Mouse (Mus musculus) T-helper 2 cell (primary cell): ENCODE measurements at regions not wholly inside any gene's neighbourhood (a gene's known extent, or its start where the extent isn't known, plus 50 kb on each side); places are given as distances from the start of the nearest gene placed in this dataset.

Experiments used
- in situ Hi-C: fragments of 300-600 bp; cut with MboI, MseI; formaldehyde crosslinking; loops from one replicate; pipeline ENCODE4 v1.15.1; 2025; ENCODE audit warnings: high pct_unique_total_duplicates

- in situ Hi-C loops: no loop called here
These were observed 456.6 kb downstream of the Cd109 start for GRCm38 (mm10) chr9:79071961-79072360.

GRCm38 (mm10) chr9:79109611-79110010 is 494.3 kb downstream of the Cd109 start:
- in situ Hi-C loops: no loop called here

GRCm38 (mm10) chr9:79111326-79111725 is 496.0 kb downstream of the Cd109 start:
- in situ Hi-C loops: no loop called here

GRCm38 (mm10) chr9:79140970-79141369 is 525.6 kb downstream of the Cd109 start:
- in situ Hi-C loops: no loop called here

GRCm38 (mm10) chr9:79146004-79146403 is 530.7 kb downstream of the Cd109 start:
- in situ Hi-C loops: no loop called here

- in situ Hi-C loops: no loop called here
These were observed 550.2 kb downstream of the Cd109 start for GRCm38 (mm10) chr9:79165596-79165995.

- in situ Hi-C loops: no loop called here
These were observed 545.6 kb downstream of the Col12a1 start for GRCm38 (mm10) chr9:79173036-79173435.

- in situ Hi-C loops: no loop called here
These were observed 538.7 kb downstream of the Col12a1 start for GRCm38 (mm10) chr9:79179954-79180353.

- in situ Hi-C loops: no loop called here
These were observed 523.2 kb downstream of the Col12a1 start for GRCm38 (mm10) chr9:79195420-79195819.

GRCm38 (mm10) chr9:79201755-79202154 is 516.9 kb downstream of the Col12a1 start:
- in situ Hi-C loops: no loop called here

GRCm38 (mm10) chr9:79213364-79213763 is 505.3 kb downstream of the Col12a1 start:
- in situ Hi-C loops: no loop called here

GRCm38 (mm10) chr9:79215986-79216385 is 502.6 kb downstream of the Col12a1 start:
- in situ Hi-C loops: no loop called here

GRCm38 (mm10) chr9:79216432-79216831 is 502.2 kb downstream of the Col12a1 start:
- in situ Hi-C loops: no loop called here

- in situ Hi-C loops: no loop called here
These were observed 485.6 kb downstream of the Col12a1 start for GRCm38 (mm10) chr9:79233081-79233480.

GRCm38 (mm10) chr9:79233751-79234150 is 484.9 kb downstream of the Col12a1 start:
- in situ Hi-C loops: no loop called here

- in situ Hi-C loops: no loop called here
These were observed 448.9 kb downstream of the Col12a1 start for GRCm38 (mm10) chr9:79269646-79270213.

GRCm38 (mm10) chr9:79270256-79270655 is 448.4 kb downstream of the Col12a1 start:
- in situ Hi-C loops: no loop called here

- in situ Hi-C loops: no loop called here
These were observed 430.8 kb downstream of the Col12a1 start for GRCm38 (mm10) chr9:79287849-79288248.

- in situ Hi-C loops: no loop called here
These were observed 423.3 kb downstream of the Col12a1 start for GRCm38 (mm10) chr9:79295306-79295705.

GRCm38 (mm10) chr9:79301580-79301979 is 417.1 kb downstream of the Col12a1 start:
- in situ Hi-C loops: no loop called here

- in situ Hi-C loops: no loop called here
These were observed 408.0 kb downstream of the Col12a1 start for GRCm38 (mm10) chr9:79310591-79310990.

GRCm38 (mm10) chr9:79317411-79317810 is 401.2 kb downstream of the Col12a1 start:
- in situ Hi-C loops: no loop called here

GRCm38 (mm10) chr9:79346371-79347096 is 372.1 kb downstream of the Col12a1 start:
- in situ Hi-C loops: no loop called here
